Mouse (Mus musculus) bone marrow macrophage, adult 2 months (primary cell): ENCODE data around the gene Btbd16. TPM values are rescaled to one million over a fixed set of nuclear protein-coding genes. Genes with fewer than 3 reads are reported as not detected.
A peak's percentile ranks its signal among the peaks of the same experiment; 100 is the strongest.

Experiments used
- H3K27ac ChIP-seq: 2 replicates; pipeline ENCODE4 v1.5.1; 2012; ENCODE audit warnings: low read depth, low read length; ENCODE audit not compliant: insufficient read depth
- H3K4me1 ChIP-seq: 2 replicates; pipeline ENCODE4 v1.6.1; 2012; ENCODE audit warnings: low read length; ENCODE audit not compliant: control insufficient read depth, insufficient read depth
- H3K4me3 ChIP-seq: 2 replicates; pipeline ENCODE4 v1.5.1; 2012; ENCODE audit warnings: mild to moderate bottlenecking, low read length, moderate library complexity; ENCODE audit not compliant: insufficient read depth
- CTCF ChIP-seq: IDR thresholded peaks from 2 replicates; pipeline ENCODE4 v1.5.1; 2012; ENCODE audit warnings: low read depth, mild to moderate bottlenecking, low read length, moderate library complexity
- POLR2A ChIP-seq: IDR thresholded peaks from 2 replicates; pipeline ENCODE4 v1.6.1; 2012; ENCODE audit warnings: mild to moderate bottlenecking, low read depth, low read length, borderline replicate concordance
- polyA plus RNA-seq: library from polyadenylated mRNA; stranded (reverse); fragments of >200 nt; gene quantifications from 2 replicates; pipeline ENCODE4 v1.2.4, GENCODE M21; 2012; ENCODE audit not compliant: missing spikeins, insufficient read depth, insufficient read length

Btbd16 gene
- polyA plus RNA-seq, 1 experiment: not detected

DNA sequence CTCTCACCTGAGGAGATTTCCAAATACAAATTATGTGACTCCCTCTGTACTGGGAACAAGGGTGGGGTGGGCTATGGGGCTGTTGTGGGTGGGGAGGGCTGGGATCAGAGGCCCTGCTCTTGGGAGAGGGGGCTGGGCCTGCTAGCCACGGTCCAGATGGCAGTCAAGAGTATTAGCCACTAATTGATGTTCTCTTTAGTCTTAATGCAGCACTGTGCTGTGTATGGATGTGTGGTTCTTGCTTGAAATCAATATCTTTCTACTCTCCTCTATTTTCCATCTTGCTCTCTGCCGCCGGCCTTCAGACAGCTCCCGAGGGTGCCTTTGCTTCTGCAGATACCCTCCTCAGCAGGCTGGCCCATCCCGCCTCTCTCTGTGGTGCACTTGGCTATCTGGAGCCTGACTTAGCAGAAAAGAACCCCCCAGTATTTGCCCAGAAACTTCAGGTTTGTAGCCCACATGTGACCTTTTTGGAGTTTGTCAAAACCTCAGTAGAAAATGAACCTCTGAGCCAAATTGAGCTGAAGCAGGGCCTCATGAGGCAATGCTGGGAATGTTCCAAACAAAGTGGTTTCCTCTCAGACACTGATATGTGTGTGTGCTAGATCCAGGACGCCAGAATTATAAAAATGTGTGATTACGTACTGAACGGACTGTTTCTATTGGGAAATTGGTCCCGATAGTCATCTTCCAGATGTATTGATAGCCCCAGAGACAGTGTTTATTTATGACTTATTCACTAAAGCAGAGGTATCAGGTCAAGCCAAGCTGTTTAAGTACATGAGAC, 30.4 kb upstream of the Btbd16 start:
- Histone ChIP-seq H3K4me1 (no peaks in the 10 kb centered on the region), H3K4me3 (no peak overlapping the region), H3K27ac (no peak overlapping the region)
- TF ChIP-seq POLR2A (no peak), CTCF (no peak)

DNA sequence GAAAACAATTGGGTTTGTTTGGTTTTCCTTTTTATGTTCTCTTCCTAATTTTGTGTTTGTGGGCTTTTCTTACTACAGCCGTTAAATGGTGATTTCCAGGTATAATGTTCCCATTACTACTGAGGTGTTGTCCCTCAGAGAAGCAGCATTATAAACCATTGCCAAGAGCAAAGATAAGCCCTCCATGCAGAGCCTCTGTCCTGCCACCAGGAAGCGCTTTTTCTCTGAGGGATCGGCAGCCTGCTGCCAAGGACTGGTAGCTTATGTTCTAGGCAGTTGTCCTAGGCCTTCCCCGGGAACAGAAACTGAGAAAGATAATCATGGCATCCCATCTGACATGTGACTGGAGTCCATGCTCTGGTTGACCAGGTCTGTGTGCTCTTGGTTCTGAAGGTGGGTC, 24.7 kb upstream of the Btbd16 start:
- TF ChIP-seq POLR2A: no peak
- no peak for TF ChIP-seq CTCF
- Histone ChIP-seq H3K4me1 (no peaks in the 10 kb centered on the region), H3K4me3 (no peak overlapping the region), H3K27ac (no peak overlapping the region)

- Histone ChIP-seq H3K4me1 (no peaks in the 10 kb centered on the region), H3K27ac (no peak overlapping the region), H3K4me3 (no peak overlapping the region)
- TF ChIP-seq CTCF: no peak
- no peak for TF ChIP-seq POLR2A
Measured at GRCm38 (mm10) chr7:130750752-130751490, 22.9 kb upstream of the Btbd16 start.

DNA sequence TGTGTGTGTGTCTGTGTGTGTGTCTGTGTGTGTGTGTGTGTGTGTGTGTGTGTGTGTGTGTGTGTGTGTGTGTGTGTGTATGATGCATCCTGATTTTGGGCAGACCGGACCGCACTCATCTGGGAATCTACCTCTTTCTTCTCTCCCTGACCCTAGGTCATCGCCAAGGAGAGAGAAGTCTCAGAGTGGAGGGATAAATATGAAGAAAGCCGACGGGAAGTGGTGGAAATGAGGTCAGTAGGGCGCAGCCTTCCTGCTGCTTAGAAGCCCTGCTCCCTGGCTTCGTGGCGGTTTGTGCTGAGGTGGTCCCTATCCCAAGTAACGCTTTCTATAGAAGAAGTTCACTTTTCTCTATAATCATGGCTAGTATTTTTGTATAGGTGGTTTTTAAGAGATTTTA, 22.2 kb upstream of the Btbd16 start:
- Histone ChIP-seq H3K27ac (no peak overlapping the region), H3K4me3 (no peak overlapping the region)

DNA sequence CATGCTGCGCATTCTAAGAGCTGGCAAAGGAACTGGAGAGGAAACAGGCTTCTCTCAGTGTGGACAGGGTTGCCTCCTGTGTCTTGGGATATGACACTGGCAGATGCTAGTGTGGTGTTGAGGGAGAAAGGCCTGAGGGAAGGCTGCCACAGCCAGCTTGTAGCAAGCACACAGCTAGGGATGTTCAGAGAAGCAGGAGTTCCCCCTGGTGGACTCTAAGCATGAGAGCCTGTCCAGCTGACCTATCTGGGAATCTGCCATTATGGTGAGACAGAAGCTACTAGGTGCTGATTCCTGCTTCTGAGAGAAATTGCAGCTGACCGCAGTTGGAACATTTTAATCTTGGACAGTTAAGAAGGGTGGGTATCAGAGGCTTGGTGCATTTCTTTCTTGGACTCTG, 19.1 kb upstream of the Btbd16 start:
- no peaks in the 10 kb centered on the region for H3K4me1 ChIP-seq
- H3K27ac ChIP-seq: no peak overlapping the region
- TF ChIP-seq POLR2A (no peak), CTCF (no peak)
- no peak overlapping the region for H3K4me3 ChIP-seq

More for the DNA sequence above, 22.2 kb upstream of the Btbd16 start:
- no peaks in the 10 kb centered on the region for H3K4me1 ChIP-seq
- TF ChIP-seq POLR2A (no peak), CTCF (no peak)

GRCm38 (mm10) chr7:130756343-130756835, 17.5 kb upstream of the Btbd16 start:
- Histone ChIP-seq H3K4me1 (no peaks in the 10 kb centered on the region), H3K27ac (no peak overlapping the region), H3K4me3 (no peak overlapping the region)
- TF ChIP-seq POLR2A (no peak), CTCF (no peak)

GRCm38 (mm10) chr7:130757326-130757865, 16.5 kb upstream of the Btbd16 start:
- Histone ChIP-seq H3K27ac (no peak overlapping the region), H3K4me1 (no peaks in the 10 kb centered on the region), H3K4me3 (no peak overlapping the region)
- no peak for TF ChIP-seq POLR2A
- TF ChIP-seq CTCF: no peak

DNA sequence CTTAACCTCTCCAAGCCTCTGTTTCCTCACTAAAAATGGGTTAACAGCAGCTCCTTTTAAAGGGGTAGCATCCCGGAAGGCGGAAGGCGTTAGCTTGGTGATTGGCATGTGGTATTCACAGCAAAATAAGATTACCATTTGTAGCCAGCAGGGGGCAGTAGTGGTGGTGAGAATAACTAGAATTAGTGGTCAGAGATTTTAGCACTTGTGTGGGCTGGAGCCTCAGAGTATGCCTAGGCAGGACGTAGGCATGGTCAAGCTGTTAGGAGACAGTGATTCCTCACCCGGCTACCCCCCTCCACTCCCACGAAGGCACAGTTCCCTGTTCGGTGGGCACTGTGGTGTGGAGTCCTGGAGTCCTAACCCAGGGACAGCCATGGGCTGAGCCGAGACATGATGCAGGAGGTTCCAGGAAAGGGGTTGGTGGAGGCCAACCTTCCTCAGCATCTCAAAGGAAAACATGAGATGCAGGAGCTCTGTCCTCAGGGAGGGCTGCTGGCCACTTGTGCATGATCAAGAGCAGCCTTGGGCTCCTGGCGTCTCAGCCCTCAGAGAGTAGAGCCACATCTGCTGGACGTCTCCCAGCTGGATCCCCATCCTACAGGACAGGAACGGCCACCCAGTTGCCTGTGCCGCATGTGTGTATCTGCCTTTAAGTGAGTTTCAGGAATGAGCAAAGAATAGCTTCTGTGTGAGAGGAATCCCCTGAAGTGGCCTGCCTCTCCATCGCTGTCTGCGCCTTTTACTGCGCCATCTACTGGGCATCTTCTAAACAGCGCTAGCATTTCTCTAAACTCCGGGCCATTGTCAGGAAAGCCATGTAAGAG, 11.6 kb upstream of the Btbd16 start:
- Histone ChIP-seq H3K4me3 (no peak overlapping the region), H3K4me1 (no peaks in the 10 kb centered on the region), H3K27ac (no peak overlapping the region)
- TF ChIP-seq POLR2A (no peak), CTCF (peak; percentile 66)

- H3K4me1 ChIP-seq: no peaks in the 10 kb centered on the region
- no peak overlapping the region for H3K27ac ChIP-seq
- no peak overlapping the region for H3K4me3 ChIP-seq
- no peak for TF ChIP-seq POLR2A
- TF ChIP-seq CTCF: no peak
Measured at GRCm38 (mm10) chr7:130764160-130764559, 9.7 kb upstream of the Btbd16 start.
